Mouse (Mus musculus): ENCODE results near the gene Ccr10. TPM values are rescaled to one million over a fixed set of nuclear protein-coding genes. Genes with fewer than 3 reads are reported as not detected.
"Not testable (repeated sequence)": the region's sequence is repeated elsewhere in the genome, so short reads cannot be mapped to it uniquely, and the experiment has no call there.

Gene Ccr10
- polyA plus RNA-seq, 1 experiment from 2014 or later = 0.13 TPM

DNA sequence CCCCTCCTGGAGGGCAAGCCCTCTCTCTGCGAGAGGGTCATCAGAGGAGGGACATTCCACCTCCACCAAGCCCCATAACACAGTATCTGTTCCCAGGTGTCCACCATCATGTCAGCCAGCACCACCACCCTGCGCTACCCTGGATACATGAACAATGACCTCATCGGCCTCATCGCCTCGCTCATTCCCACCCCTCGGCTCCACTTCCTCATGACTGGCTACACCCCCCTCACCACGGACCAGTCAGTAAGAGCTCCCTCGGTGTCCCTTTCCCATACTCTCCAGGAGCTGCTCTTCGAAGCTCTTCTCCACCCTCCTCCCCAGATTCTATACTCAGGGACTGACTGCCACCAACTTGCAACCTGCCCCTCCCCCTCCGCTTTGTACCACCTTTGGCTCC, 15.1 kb downstream of the Ccr10 start:
- H3K27ac ChIP-seq (replicated peaks; ENCODE audit: low read depth, low read length); H3K9me3 ChIP-seq (ENCODE audit: control insufficient read depth, low read length); H3K9ac ChIP-seq (ENCODE audit: low read length); H3K4me2 ChIP-seq (ENCODE audit: low read depth, severe bottlenecking); H3K4me3 ChIP-seq (ENCODE audit: low read depth, low read length); ATAC-seq (ENCODE audit: insufficient number of reproducible peaks, low FRiP score, low TSS enrichment, low read depth); DNase-seq (ENCODE audit: low spot score); H3K36me3 ChIP-seq (ENCODE audit: control insufficient read depth, insufficient read depth, low read length): not testable (repeated sequence)
- Histone ChIP-seq H3K4me1 (ENCODE audit: control insufficient read depth, insufficient read depth, low read length) (peaks cover 21% of the 10 kb centered on the region), H3K27me3 (ENCODE audit: control insufficient read depth, insufficient read depth, low read length) (peaks cover 37% of the 10 kb centered on the region)
- 74% methylated on average over 8 of the region's 10 CpGs for WGBS

DNA sequence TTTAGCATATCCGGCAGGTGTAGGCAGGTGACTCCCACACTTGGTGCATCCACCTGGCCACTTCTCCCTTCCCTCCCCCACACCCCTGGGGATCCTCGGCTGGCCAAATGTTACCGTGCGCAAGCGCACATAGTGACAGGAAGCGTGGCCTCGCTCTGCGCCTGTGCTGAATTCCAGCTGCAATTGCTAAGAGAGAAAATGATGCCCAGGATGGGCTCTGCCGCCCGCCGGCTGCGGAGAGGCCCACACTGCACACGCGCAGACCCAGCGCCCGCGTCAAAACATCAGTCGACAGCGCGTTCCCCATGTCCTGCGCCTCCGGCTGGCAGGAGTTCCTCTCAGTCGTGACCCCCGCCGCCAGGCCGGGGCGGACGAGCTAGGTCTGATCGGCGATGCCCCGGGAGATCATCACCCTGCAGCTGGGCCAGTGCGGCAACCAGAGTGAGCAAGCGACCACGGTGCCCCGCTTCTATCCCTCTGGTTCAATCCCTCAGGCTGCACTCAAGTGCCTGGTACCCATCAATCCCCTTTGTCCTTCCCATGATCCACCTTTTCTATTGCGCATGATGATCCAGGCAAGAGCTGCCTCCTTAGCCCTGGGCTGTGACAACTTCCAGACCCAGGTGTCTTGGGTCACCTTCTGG, 19.4 kb downstream of the Ccr10 start, which contains the start of gene Tubg2:
Gene Tubg2, plus strand, starts transcription at position 180 of the 644 bp plus-strand sequence.
- Histone ChIP-seq H3K27ac (replicated peaks; ENCODE audit: low read depth, low read length) (no peak within 1 kb of the TSS), H3K4me3 (ENCODE audit: low read depth, low read length) (peak within 1 kb of the TSS; percentile 41)

DNA sequence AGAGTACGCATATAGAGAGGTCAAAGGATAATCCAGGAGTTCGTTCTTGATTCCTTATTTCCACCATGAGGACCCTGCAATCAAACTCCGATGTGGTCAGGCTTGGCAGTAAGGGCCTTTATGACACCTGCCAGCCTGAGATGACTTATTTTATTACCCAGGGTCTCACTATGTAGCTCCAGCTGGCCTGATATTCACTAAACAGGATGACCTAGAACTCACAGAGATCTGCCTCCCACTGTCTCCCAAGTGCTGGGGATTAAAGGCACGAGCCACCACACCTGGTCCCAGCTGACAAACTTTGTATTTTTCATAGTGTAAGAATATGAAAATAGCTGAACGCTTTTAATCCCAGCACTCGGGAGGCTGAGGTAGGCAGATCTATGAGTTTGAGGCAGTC, 20.1 kb downstream of the Ccr10 start:
- Histone ChIP-seq H3K4me1 (ENCODE audit: control insufficient read depth, insufficient read depth, low read length) (peaks cover 8% of the 10 kb centered on the region; the same call in 1 of the 2 replicates), H3K4me3 (ENCODE audit: low read depth, low read length) (no peak overlapping the region), H3K9ac (ENCODE audit: low read length) (no peak overlapping the region), H3K4me2 (ENCODE audit: low read depth, severe bottlenecking) (no peak overlapping the region; the same call in 1 of the 2 replicates), H3K27me3 (ENCODE audit: control insufficient read depth, insufficient read depth, low read length) (no peaks in the 10 kb centered on the region), H3K9me3 (ENCODE audit: control insufficient read depth, low read length) (no peaks in the 10 kb centered on the region), H3K27ac (replicated peaks; ENCODE audit: low read depth, low read length) (no peak overlapping the region), H3K36me3 (ENCODE audit: control insufficient read depth, insufficient read depth, low read length) (no peaks in the 10 kb centered on the region)
- ATAC-seq (ENCODE audit: insufficient number of reproducible peaks, low FRiP score, low TSS enrichment, low read depth) (no peak), DNase-seq (ENCODE audit: low spot score) (no peak)
- 65% methylated on average over 6 of the region's 6 CpGs for WGBS

More for the DNA sequence above, 19.4 kb downstream of the Ccr10 start, which contains the start of gene Tubg2:
- Histone ChIP-seq H3K9me3 (ENCODE audit: control insufficient read depth, low read length) (no peaks in the 10 kb centered on the region), H3K9ac (ENCODE audit: low read length) (peak within 1 kb of the TSS; percentile 62), H3K4me2 (ENCODE audit: low read depth, severe bottlenecking) (peak within 1 kb of the TSS; percentile 80), H3K4me1 (ENCODE audit: control insufficient read depth, insufficient read depth, low read length) (peaks cover 8% of the 10 kb centered on the region; the same call in 1 of the 2 replicates), H3K36me3 (ENCODE audit: control insufficient read depth, insufficient read depth, low read length) (no peaks in the 10 kb centered on the region), H3K27me3 (ENCODE audit: control insufficient read depth, insufficient read depth, low read length) (no peaks in the 10 kb centered on the region)
- ATAC-seq (ENCODE audit: insufficient number of reproducible peaks, low FRiP score, low TSS enrichment, low read depth) = 0 out of 2 replicates have a peak, but pooled peaks have one; percentile 63
- WGBS = 1% methylated on average over 36 of the region's 36 CpGs
- DNase-seq (ENCODE audit: low spot score) = peak; percentile 73

DNA sequence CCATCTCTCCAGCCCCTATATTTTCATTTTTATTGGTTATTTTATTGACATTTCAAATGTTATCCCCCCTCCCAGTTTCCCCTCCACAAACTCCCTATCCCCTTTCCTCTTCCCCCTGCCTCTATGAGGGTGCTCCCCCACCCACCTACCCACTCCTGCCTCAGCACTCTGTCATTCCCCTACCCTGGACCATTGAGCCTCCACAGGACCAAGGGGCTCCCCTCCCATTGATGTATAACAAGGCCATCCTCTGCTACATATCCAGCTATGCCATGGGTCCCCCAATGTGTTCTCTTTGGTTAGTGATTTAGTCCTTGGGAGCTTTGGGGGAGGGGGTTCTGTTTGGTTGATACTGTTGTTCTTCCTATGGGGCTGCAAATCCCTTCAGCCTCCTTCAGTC, 20.6 kb downstream of the Ccr10 start:
- Histone ChIP-seq H3K36me3 (ENCODE audit: control insufficient read depth, insufficient read depth, low read length) (no peaks in the 10 kb centered on the region), H3K4me2 (ENCODE audit: low read depth, severe bottlenecking) (no peak overlapping the region), H3K4me1 (ENCODE audit: control insufficient read depth, insufficient read depth, low read length) (peaks cover 8% of the 10 kb centered on the region; the same call in 1 of the 2 replicates), H3K9me3 (ENCODE audit: control insufficient read depth, low read length) (no peaks in the 10 kb centered on the region), H3K9ac (ENCODE audit: low read length) (no peak overlapping the region), H3K27ac (replicated peaks; ENCODE audit: low read depth, low read length) (no peak overlapping the region), H3K27me3 (ENCODE audit: control insufficient read depth, insufficient read depth, low read length) (no peaks in the 10 kb centered on the region), H3K4me3 (ENCODE audit: low read depth, low read length) (no peak overlapping the region)
- DNase-seq (ENCODE audit: low spot score) (no peak), ATAC-seq (ENCODE audit: insufficient number of reproducible peaks, low FRiP score, low TSS enrichment, low read depth) (no peak)

DNA sequence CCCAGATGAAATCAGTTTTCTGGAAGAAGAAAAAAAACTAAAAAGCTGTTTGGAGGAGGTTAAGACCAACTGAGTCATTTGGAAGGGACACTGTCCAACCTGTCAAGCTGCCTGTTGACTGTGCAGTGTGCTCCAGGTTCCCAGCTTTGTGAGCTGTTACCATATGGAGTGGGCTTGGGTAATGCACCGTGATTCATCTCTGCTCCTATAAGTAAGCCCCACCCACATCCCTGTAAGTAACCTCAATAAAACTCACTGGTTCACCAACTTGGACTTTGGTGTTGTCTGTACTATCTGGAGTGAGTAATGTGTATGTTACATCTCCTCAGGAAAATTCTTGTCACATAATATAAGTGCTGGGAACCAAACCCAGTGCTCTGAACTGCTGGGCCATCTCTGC, 22.4 kb downstream of the Ccr10 start:
- Histone ChIP-seq H3K36me3 (ENCODE audit: control insufficient read depth, insufficient read depth, low read length) (no peaks in the 10 kb centered on the region), H3K27ac (replicated peaks; ENCODE audit: low read depth, low read length) (no peak overlapping the region), H3K4me1 (ENCODE audit: control insufficient read depth, insufficient read depth, low read length) (peaks cover 17% of the 10 kb centered on the region), H3K9ac (ENCODE audit: low read length) (no peak overlapping the region), H3K9me3 (ENCODE audit: control insufficient read depth, low read length) (no peaks in the 10 kb centered on the region), H3K4me2 (ENCODE audit: low read depth, severe bottlenecking) (no peak overlapping the region), H3K4me3 (ENCODE audit: low read depth, low read length) (no peak overlapping the region), H3K27me3 (ENCODE audit: control insufficient read depth, insufficient read depth, low read length) (no peaks in the 10 kb centered on the region)
- DNase-seq (ENCODE audit: low spot score) (no peak), ATAC-seq (ENCODE audit: insufficient number of reproducible peaks, low FRiP score, low TSS enrichment, low read depth) (no peak)
- WGBS = 82% methylated on average over 1 of the region's 1 CpGs

DNA sequence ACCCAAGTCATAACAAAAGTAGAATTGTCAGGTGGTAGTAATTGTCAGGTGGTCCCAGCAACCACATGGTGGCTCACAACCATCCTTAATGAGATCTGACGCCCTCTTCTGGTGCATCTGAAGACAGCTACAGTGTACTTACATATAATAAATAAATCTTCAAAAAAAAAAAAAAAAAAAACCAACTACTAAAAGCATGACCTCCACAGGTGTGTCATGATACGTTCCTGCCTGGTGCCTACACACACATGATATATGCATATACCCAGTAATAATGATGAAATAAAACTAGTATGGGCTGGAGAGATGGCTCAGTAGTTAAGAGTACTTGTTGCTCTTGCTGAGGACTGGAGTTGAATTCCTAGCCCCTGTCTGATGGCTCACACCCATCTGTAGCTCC, 24.2 kb downstream of the Ccr10 start:
- Histone ChIP-seq H3K4me3 (ENCODE audit: low read depth, low read length) (no peak overlapping the region), H3K4me1 (ENCODE audit: control insufficient read depth, insufficient read depth, low read length) (peaks cover 16% of the 10 kb centered on the region), H3K9me3 (ENCODE audit: control insufficient read depth, low read length) (no peaks in the 10 kb centered on the region), H3K27ac (replicated peaks; ENCODE audit: low read depth, low read length) (no peak overlapping the region), H3K36me3 (ENCODE audit: control insufficient read depth, insufficient read depth, low read length) (no peaks in the 10 kb centered on the region), H3K9ac (ENCODE audit: low read length) (no peak overlapping the region), H3K4me2 (ENCODE audit: low read depth, severe bottlenecking) (no peak overlapping the region), H3K27me3 (ENCODE audit: control insufficient read depth, insufficient read depth, low read length) (no peaks in the 10 kb centered on the region)
- 53% methylated on average over 2 of the region's 2 CpGs for WGBS
- no peak for ATAC-seq (ENCODE audit: insufficient number of reproducible peaks, low FRiP score, low TSS enrichment, low read depth)
- no peak for DNase-seq (ENCODE audit: low spot score)

DNA sequence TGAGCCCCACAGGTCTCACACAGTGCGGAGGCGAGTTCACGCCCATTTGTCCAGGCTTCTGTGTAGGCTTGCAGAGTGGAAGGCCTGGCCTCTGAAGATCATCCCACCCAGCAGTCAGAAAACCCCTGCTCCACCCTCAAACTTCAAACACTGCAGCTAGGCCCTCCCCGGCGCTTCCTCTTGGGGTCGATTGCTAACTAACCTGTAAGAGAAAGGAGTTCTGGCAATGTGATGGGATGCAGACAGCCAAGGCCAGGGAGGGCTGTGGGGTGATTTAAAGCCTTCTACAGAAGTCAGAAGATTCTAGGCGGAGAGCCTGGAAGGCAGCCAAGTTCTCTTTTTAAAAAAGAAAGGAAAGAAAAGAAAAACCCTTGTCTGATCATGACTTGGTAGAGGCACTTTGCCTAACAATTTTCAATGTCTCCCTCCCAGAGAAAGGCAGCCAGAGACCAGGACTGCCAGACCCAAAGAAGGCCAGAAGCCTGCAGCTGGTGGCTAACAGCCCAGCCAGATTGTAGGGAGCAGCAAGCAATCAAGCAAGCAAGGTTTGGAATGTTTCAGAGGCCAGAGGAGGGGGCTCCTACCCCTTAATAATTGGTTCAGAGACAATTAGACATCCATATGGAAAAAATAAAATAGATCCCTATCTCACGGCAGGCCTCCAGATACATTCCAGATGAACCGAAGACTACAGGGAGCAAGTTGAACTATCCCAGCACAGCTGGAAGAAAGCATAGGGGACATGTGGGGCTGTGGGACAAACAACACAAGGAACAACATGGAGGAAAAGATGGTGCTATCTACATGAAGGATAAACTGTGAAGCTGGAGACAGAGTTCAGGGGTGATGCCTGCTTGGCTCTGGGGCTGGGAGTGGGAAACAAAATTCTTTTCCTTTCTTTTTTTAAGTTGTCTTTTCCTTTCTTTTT, 25.8 kb downstream of the Ccr10 start:
- Histone ChIP-seq H3K9me3 (ENCODE audit: control insufficient read depth, low read length) (no peaks in the 10 kb centered on the region), H3K36me3 (ENCODE audit: control insufficient read depth, insufficient read depth, low read length) (no peaks in the 10 kb centered on the region), H3K9ac (ENCODE audit: low read length) (peak overlapping the region; percentile 36; the same call in 1 of the 2 replicates), H3K27ac (replicated peaks; ENCODE audit: low read depth, low read length) (peak overlapping the region; percentile 16; the same call in 1 of the 2 replicates), H3K4me1 (ENCODE audit: control insufficient read depth, insufficient read depth, low read length) (peaks cover 11% of the 10 kb centered on the region), H3K4me3 (ENCODE audit: low read depth, low read length) (no peak overlapping the region), H3K4me2 (ENCODE audit: low read depth, severe bottlenecking) (peak overlapping the region; percentile 16; the same call in 1 of the 2 replicates), H3K27me3 (ENCODE audit: control insufficient read depth, insufficient read depth, low read length) (no peaks in the 10 kb centered on the region)
- WGBS = 28% methylated on average over 9 of the region's 9 CpGs
- no peak for ATAC-seq (ENCODE audit: insufficient number of reproducible peaks, low FRiP score, low TSS enrichment, low read depth)
- DNase-seq (ENCODE audit: low spot score) = no peak

DNA sequence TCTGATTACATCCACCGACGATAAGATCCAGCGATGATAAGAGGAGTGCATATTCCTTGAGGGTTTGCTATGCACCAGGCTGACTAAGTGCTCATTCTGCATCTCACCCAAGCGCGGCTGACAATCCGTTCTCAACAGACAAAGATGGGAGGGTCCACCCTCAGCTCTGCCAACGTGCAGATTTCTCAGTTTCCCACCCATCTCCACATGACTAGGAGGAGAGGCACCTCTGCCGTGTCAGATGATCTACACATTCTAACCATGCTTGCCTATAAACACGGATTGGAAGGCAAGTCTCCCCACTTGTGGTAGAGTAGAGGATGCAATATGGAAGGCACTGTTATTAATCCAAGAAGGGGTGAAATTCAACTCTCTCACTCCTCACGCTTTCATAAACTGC, 26.5 kb downstream of the Ccr10 start:
- 65% methylated on average over 10 of the region's 10 CpGs for WGBS
- no peak overlapping the region; the same call in 1 of the 2 replicates for H3K9ac ChIP-seq (ENCODE audit: low read length)
- ATAC-seq (ENCODE audit: insufficient number of reproducible peaks, low FRiP score, low TSS enrichment, low read depth) = no peak

More for the DNA sequence above, 26.5 kb downstream of the Ccr10 start:
- 0 out of 2 replicates have a peak overlapping the region, but pooled peaks have one; percentile 16 for H3K27ac ChIP-seq (replicated peaks; ENCODE audit: low read depth, low read length)
- H3K27me3 ChIP-seq (ENCODE audit: control insufficient read depth, insufficient read depth, low read length) = no peaks in the 10 kb centered on the region
- H3K36me3 ChIP-seq (ENCODE audit: control insufficient read depth, insufficient read depth, low read length) = no peaks in the 10 kb centered on the region
- H3K4me2 ChIP-seq (ENCODE audit: low read depth, severe bottlenecking) = 0 out of 2 replicates have a peak overlapping the region, but pooled peaks have one; percentile 16
- no peak for DNase-seq (ENCODE audit: low spot score)
- H3K4me1 ChIP-seq (ENCODE audit: control insufficient read depth, insufficient read depth, low read length) = peaks cover 14% of the 10 kb centered on the region
- H3K9me3 ChIP-seq (ENCODE audit: control insufficient read depth, low read length) = no peaks in the 10 kb centered on the region
- no peak overlapping the region for H3K4me3 ChIP-seq (ENCODE audit: low read depth, low read length)
